Mouse (Mus musculus) liver, postnatal 0 days (tissue): Measurements from ENCODE around the gene L3mbtl4.

ENCODE experiments used
- CTCF ChIP-seq: sonication (generic); IDR thresholded peaks from 2 replicates; pipeline ENCODE4 v1.5.1; 2016; ENCODE audit warnings: antibody characterized with exemption, low read depth
- EP300 ChIP-seq: IDR thresholded peaks from 2 replicates; pipeline ENCODE4 v1.6.1; 2016; ENCODE audit warnings: antibody characterized with exemption, low read depth, mild to moderate bottlenecking

DNA sequence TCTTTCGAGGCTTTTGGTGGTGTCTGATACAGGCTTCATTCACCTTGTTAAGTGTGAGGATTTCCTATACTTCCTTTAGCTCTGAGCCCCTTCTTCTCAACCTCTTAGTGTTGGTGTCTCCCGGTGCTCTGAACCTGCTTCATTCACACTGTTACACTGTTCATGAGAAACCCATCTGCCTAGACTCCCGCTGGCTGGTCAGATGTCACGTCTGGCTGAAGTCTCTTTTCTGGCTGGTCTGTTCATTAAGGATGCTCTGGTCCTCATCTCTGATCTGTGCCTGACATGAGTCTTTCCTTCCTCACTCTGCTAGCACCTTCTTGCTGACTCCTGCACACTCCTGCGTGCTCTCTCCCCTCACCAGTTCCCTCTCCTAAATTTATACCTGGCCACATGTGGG lies 160.0 kb downstream of the L3mbtl4 start:
- TF ChIP-seq CTCF (no peak), EP300 (no peak)
